Mouse (Mus musculus) stomach, embryonic 15.5 days (tissue): ENCODE data around the gene Ptbp3. TPM values are rescaled to one million over a fixed set of nuclear protein-coding genes. Genes with fewer than 3 reads are reported as not detected.
A peak's percentile ranks its signal among the peaks of the same experiment; 100 is the strongest.

Source experiments
- ATAC-seq: fragments of 200-750 bp; cut with Nextera tagmentation; 2 replicates; pipeline ENCODE4 v1.8.0; 2017; ENCODE audit warnings: low read depth, moderate number of reproducible peaks, moderate TSS enrichment; ENCODE audit not compliant: insufficient read depth, low FRiP score
- H3K27ac ChIP-seq: fragments of 300-500 bp; sonication (generic); 2 replicates; pipeline ENCODE4 v1.5.1; 2015; ENCODE audit warnings: mild to moderate bottlenecking, inconsistent platforms
- H3K27me3 ChIP-seq: fragments of 300-500 bp; sonication (generic); replicated peaks from 2 replicates; pipeline ENCODE4 v1.6.1; 2015; ENCODE audit warnings: inconsistent platforms
- H3K36me3 ChIP-seq: fragments of 300-500 bp; sonication (generic); 2 replicates; pipeline ENCODE4 v1.6.1; 2015; ENCODE audit warnings: inconsistent platforms
- H3K4me1 ChIP-seq: fragments of 300-500 bp; sonication (generic); 2 replicates; pipeline ENCODE4 v1.6.1; 2015; ENCODE audit warnings: inconsistent platforms
- H3K4me2 ChIP-seq: fragments of 300-500 bp; sonication (generic); 2 replicates; pipeline ENCODE4 v1.6.1; 2015; ENCODE audit warnings: mild to moderate bottlenecking, inconsistent platforms
- H3K4me3 ChIP-seq: fragments of 300-500 bp; sonication (generic); replicated peaks from 2 replicates; pipeline ENCODE4 v1.5.1; 2015; ENCODE audit warnings: inconsistent platforms
- H3K9ac ChIP-seq: fragments of 300-500 bp; sonication (generic); 2 replicates; pipeline ENCODE4 v1.6.1; 2015; ENCODE audit warnings: inconsistent platforms
- H3K9me3 ChIP-seq: fragments of 300-500 bp; sonication (generic); 2 replicates; pipeline ENCODE4 v1.6.1; 2016; ENCODE audit warnings: inconsistent platforms
- WGBS: fragments of 180-500 bp; shearing (Covaris S2); methylation state at CpG from one replicate; pipeline ENCODE4 v1.1.7; 2015; 5-methylcytosine and 5-hydroxymethylcytosine counted together
- polyA plus RNA-seq: library from polyadenylated mRNA; unstranded; fragments of >200 nt; fragmentation: Nextera tagmentation; extraction: Ambion mirVana; gene quantifications from 2 replicates; pipeline ENCODE4 v1.2.1, GENCODE M21; 2015

The Ptbp3 gene
- polyA plus RNA-seq, 1 experiment from 2014 or later, result 55.3 TPM

- no peaks in the 10 kb centered on the region for H3K36me3 ChIP-seq
- H3K9ac ChIP-seq, result no peak overlapping the region
- no peak overlapping the region for H3K27ac ChIP-seq
- no peak overlapping the region for H3K4me3 ChIP-seq
- no peak for ATAC-seq
- 44% methylated on average over 6 of the region's 6 CpGs for WGBS
- 0 out of 2 replicates have a peak, but pooled peaks cover 6% of the 10 kb centered on the region for H3K4me1 ChIP-seq
- no peaks in the 10 kb centered on the region for H3K9me3 ChIP-seq
- H3K27me3 ChIP-seq, result no peaks in the 10 kb centered on the region
- H3K4me2 ChIP-seq, result no peak overlapping the region
These were observed 103.6 kb downstream of the Ptbp3 start for GRCm38 (mm10) chr4:59445516-59445915.

DNA sequence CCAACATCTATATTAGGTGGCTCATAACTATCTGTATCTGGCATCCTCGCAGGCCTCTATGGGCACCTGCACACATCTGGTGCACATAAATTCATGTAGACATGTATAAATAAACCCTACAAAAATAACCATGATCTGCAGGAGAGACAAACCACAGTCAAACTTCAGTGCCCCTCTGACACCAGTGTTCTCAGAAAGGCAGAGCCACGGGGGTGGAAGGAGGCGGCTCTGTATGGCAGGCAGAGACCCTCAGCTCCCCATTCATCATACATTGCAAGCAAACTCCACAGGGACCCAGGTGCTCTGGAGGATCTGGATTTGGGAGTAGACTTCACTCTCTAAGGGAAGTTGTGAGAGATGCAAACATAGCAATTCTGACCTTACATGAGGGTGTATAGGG, 104.2 kb downstream of the Ptbp3 start:
- 0 out of 2 replicates have a peak, but pooled peaks cover 6% of the 10 kb centered on the region for H3K4me1 ChIP-seq
- no peak for ATAC-seq
- no peak overlapping the region for H3K4me2 ChIP-seq
- no peaks in the 10 kb centered on the region for H3K27me3 ChIP-seq
- WGBS, result 53% methylated on average over 3 of the region's 3 CpGs
- no peak overlapping the region for H3K9ac ChIP-seq
- H3K9me3 ChIP-seq, result no peaks in the 10 kb centered on the region
- no peaks in the 10 kb centered on the region for H3K36me3 ChIP-seq
- H3K4me3 ChIP-seq, result no peak overlapping the region
- H3K27ac ChIP-seq, result no peak overlapping the region

DNA sequence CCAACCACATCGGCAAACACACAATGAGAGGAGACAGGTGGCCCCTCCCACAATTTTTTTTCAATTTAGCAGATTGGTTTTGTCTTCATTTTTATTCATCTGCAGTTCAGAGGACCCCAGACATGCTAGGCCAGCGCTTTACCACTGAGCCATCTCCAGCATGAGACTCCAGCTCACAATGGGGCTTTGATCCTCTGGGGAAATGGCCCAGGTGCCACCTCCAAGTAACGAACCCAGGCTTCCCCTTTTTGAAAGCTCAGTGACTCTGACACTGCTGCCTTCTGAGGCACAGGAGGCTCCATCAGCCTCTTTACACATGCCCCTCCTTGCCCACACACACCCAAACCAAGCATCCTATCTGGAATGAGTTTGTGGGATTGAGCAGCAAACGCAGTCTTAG, 105.1 kb downstream of the Ptbp3 start:
- H3K4me3 ChIP-seq, result no peak overlapping the region
- H3K9me3 ChIP-seq, result no peaks in the 10 kb centered on the region
- H3K27me3 ChIP-seq, result no peaks in the 10 kb centered on the region
- H3K27ac ChIP-seq, result no peak overlapping the region
- no peak overlapping the region for H3K9ac ChIP-seq
- WGBS, result 70% methylated on average over 4 of the region's 4 CpGs
- H3K36me3 ChIP-seq, result no peaks in the 10 kb centered on the region
- peaks cover 7% of the 10 kb centered on the region; the same call in 1 of the 2 replicates for H3K4me1 ChIP-seq
- no peak overlapping the region for H3K4me2 ChIP-seq
- no peak for ATAC-seq

DNA sequence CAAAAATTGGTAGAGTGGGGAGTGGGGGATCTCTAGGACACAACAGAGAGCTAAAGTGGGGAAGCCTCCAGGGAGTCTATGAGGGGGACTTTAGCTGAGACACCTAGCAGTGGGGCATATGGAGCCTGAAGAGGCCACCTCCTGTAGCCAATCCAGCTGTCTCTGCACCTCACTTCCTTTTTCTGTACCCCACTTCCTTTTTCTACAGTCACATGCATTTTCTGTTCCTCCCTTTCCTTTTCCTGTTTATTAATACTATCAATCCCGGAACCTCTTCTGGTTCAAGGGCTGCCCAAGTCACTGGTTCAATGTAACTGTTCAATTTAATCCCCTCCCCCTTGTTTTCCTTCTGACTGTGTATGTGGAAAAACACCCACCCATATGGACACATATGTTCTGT, 107.9 kb downstream of the Ptbp3 start:
- Histone ChIP-seq H3K4me2 (no peak overlapping the region), H3K9ac (no peak overlapping the region), H3K4me1 (peaks cover 10% of the 10 kb centered on the region; the same call in 1 of the 2 replicates), H3K27ac (no peak overlapping the region), H3K4me3 (no peak overlapping the region), H3K36me3 (no peaks in the 10 kb centered on the region), H3K9me3 (no peaks in the 10 kb centered on the region), H3K27me3 (no peaks in the 10 kb centered on the region)
- ATAC-seq, result no peak
- 72% methylated on average over 1 of the region's 1 CpGs for WGBS

GRCm38 (mm10) chr4:59439960-59440359, 109.2 kb downstream of the Ptbp3 start:
- no peak overlapping the region for H3K9ac ChIP-seq
- peaks cover 10% of the 10 kb centered on the region; the same call in 1 of the 2 replicates for H3K4me1 ChIP-seq
- 65% methylated on average over 2 of the region's 2 CpGs for WGBS
- H3K27ac ChIP-seq, result peak overlapping the region; percentile 46; the same call in 1 of the 2 replicates
- no peaks in the 10 kb centered on the region for H3K9me3 ChIP-seq
- no peak overlapping the region for H3K4me2 ChIP-seq
- peak; percentile 61 for ATAC-seq
- H3K4me3 ChIP-seq, result no peak overlapping the region
- no peaks in the 10 kb centered on the region for H3K27me3 ChIP-seq
- H3K36me3 ChIP-seq, result no peaks in the 10 kb centered on the region

DNA sequence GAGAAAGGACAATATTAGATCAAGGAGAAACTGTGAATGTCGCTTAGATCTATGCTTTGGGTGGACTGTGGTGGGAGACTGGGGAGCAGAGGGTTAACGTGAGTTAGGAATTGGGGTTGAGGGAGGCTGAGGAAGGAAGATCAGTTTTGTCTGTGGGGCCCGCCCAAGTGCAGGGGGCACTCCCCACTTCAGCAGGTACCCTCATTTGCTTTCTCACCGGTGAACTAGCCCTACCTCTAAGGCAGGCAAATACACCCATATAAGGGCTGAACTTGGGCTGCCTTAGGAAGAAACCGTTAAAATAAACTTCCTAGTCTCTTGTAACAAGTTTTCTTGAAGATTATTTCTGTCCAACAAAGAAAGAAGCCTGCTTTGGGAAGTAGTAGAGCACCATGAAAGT, 110.1 kb downstream of the Ptbp3 start:
- Histone ChIP-seq H3K9ac (no peak overlapping the region), H3K27ac (peak overlapping the region; percentile 87), H3K9me3 (no peaks in the 10 kb centered on the region), H3K27me3 (no peaks in the 10 kb centered on the region), H3K4me3 (peak overlapping the region; percentile 63), H3K4me2 (peak overlapping the region; percentile 92), H3K4me1 (peaks cover 10% of the 10 kb centered on the region; the same call in 1 of the 2 replicates), H3K36me3 (no peaks in the 10 kb centered on the region)
- whole genome bisulfite sequencing, result 18% methylated on average over 5 of the region's 5 CpGs
- ATAC-seq, result no peak

DNA sequence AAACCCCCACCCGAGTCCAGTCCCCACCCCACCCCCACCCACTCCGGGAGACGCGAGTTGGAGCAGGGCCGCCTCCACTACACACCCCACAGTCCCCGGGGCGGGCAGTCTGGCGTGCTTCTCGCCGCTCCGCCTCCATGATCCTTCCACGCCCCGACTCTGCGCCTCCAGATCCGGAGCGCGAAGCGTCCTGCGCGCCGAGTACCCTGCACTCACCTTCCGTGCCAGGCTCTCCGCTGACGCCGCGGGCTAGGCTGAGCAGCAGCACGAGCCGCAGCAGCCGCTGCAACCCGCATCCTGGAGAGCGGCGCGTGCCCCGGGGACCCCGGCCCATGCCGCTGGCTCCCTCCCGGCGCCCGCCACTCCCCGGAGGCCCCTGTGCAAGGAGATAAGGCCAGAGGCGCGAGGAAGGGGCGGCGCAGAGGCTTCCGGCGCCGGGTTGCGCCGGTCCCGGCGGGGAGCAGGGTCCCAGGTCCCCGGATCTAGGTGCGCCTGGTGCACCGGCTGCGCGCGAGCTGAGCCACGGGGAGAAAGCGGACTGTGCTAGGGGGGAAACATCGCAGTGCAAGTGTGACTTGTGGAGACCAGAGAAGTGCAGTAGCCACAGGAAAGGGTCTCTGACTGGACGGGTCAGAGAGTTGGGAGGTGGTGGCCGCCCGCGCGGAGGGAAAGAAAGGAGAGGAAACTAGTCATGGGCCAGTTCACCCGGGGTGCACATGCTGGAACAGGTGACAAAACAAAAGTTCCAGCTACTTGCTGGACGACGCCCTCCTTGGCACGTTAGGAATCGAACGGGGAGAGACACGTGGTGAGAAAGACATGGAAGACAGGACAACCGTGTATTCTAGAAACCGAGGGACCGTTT, 110.9 kb downstream of the Ptbp3 start, which contains the start of gene Susd1:
Gene Susd1, minus strand, starts transcription at position 644 of the 865 bp plus-strand sequence.
- no peaks in the 10 kb centered on the region for H3K27me3 ChIP-seq
- H3K4me1 ChIP-seq, result peaks cover 10% of the 10 kb centered on the region; the same call in 1 of the 2 replicates
- peak within 1 kb of the TSS; percentile 63 for H3K4me3 ChIP-seq
- H3K36me3 ChIP-seq, result no peaks in the 10 kb centered on the region
- H3K9me3 ChIP-seq, result no peaks in the 10 kb centered on the region
- peak within 1 kb of the TSS; percentile 87 for H3K27ac ChIP-seq
- peak; percentile 84 for ATAC-seq
- peak within 1 kb of the TSS; percentile 67 for H3K9ac ChIP-seq
- H3K4me2 ChIP-seq, result peak within 1 kb of the TSS; percentile 92
- WGBS, result under 1% methylated on average over 74 of the region's 75 CpGs

DNA sequence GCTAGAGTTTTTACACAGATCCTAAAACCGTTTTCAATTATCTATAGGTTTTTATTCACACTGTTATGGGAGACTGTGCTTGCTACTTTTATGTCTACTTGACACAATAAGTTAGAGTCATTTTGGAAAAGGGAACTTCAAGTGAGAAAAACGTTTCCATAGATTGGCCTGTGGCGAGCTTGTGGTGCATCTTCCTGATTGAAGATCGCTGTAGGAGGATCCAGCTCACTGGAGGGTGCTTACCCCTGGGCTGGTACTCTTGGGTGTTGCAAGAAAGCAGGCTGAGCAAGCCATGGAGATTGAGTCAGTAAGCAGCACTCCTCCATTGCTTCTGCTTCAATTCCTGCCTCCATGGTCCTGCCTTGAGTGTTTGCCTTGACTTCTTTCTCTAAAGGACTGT, 113.2 kb downstream of the Ptbp3 start:
- Histone ChIP-seq H3K4me1 (peaks cover 14% of the 10 kb centered on the region; the same call in 1 of the 2 replicates), H3K4me2 (no peak overlapping the region), H3K36me3 (no peaks in the 10 kb centered on the region), H3K4me3 (no peak overlapping the region), H3K27me3 (no peaks in the 10 kb centered on the region), H3K27ac (peak overlapping the region; percentile 35; the same call in 1 of the 2 replicates), H3K9me3 (no peaks in the 10 kb centered on the region), H3K9ac (no peak overlapping the region)
- no peak for ATAC-seq
- WGBS, result 81% methylated on average over 4 of the region's 4 CpGs

DNA sequence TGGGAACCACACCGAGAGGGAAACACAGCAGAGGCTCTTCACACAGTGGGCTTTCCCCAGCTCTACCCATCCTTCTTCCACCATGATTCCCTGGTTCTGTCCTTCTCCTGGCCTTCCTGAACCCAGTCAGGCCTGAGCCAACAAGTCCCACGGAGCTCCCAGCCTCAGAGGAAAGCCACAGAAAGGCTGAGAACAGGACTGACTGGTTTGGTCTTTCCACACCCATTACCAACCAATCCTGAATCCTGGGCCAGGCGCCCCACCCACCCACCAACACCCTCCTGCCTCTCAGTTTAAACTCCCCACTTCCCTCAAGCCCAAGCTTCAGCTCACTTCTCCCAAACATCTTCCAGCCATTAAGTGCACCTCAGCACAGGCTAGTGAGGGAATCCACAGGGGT, 115.1 kb downstream of the Ptbp3 start:
- 52% methylated on average over 3 of the region's 3 CpGs for WGBS
- Histone ChIP-seq H3K36me3 (no peaks in the 10 kb centered on the region), H3K9me3 (no peaks in the 10 kb centered on the region), H3K27me3 (no peaks in the 10 kb centered on the region), H3K27ac (peak overlapping the region; percentile 84), H3K9ac (no peak overlapping the region), H3K4me3 (no peak overlapping the region), H3K4me2 (no peak overlapping the region), H3K4me1 (peaks cover 13% of the 10 kb centered on the region; the same call in 1 of the 2 replicates)
- ATAC-seq, result peak; percentile 66

DNA sequence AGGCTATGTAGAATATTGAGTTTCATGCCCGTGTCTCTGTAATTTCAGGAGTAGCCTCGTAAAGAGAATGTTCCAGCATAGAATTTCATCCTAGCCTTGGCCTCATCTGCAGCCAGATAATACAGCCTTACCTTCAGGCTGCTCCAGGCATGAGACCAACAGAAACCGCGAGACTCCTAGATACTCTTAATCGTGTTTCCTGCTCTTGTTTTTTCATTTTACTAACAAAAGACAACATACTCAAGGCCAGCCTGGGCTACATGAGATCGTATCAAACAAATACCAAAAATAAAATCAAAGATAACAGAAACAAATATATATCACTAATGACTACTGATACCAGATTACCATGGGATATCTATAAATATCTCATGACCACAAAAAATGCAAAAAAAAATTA, 120.0 kb downstream of the Ptbp3 start:
- Histone ChIP-seq H3K4me1 (0 out of 2 replicates have a peak, but pooled peaks cover 3% of the 10 kb centered on the region), H3K4me3 (no peak overlapping the region), H3K4me2 (no peak overlapping the region), H3K36me3 (no peaks in the 10 kb centered on the region), H3K27ac (no peak overlapping the region), H3K27me3 (no peaks in the 10 kb centered on the region), H3K9me3 (no peaks in the 10 kb centered on the region), H3K9ac (no peak overlapping the region)
- WGBS, result 84% methylated on average over 6 of the region's 6 CpGs
- no peak for ATAC-seq

DNA sequence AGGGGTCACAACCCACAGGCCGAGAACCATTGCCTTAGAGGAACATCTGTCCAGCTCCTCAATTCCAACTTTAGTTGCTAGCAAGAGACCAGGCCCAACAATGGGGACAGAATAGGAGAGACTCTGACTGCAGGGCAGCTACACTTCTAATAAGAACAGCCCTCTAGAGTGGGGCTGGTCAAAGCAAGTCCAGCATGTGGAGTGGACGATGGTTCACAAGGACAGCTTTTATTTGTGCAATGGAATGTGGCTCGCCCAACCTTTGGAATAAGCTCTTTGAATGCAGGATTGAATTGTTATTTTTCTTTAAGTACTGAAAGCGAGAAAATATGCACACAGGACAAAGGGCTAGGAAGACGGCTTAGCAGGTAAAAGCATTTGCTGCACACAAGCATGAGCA, 122.7 kb downstream of the Ptbp3 start:
- Histone ChIP-seq H3K27me3 (no peaks in the 10 kb centered on the region), H3K9ac (no peak overlapping the region), H3K4me2 (no peak overlapping the region), H3K27ac (no peak overlapping the region), H3K4me3 (no peak overlapping the region), H3K36me3 (no peaks in the 10 kb centered on the region), H3K9me3 (no peaks in the 10 kb centered on the region), H3K4me1 (0 out of 2 replicates have a peak, but pooled peaks cover 8% of the 10 kb centered on the region)
- 80% methylated on average over 5 of the region's 5 CpGs for WGBS
- ATAC-seq, result no peak

DNA sequence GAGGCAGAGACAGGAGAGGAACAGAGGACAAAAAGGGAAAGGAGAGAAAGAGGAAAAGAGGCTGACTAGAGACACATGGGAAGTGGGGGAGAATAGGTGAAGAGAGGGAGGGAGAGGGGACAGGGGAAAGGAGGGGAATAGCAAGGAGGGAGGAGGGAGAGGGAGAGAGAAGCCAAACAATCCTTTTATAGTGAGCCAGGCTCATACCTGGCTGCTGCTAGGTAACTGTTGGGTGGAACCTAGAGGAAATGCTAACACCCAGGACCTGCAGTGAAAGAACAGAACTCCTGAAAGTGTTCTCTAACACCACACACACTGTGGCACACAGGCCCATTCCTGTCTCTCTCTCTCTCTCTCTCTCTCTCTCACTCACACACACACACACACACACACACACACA, 126.4 kb downstream of the Ptbp3 start:
- Histone ChIP-seq H3K36me3 (no peaks in the 10 kb centered on the region), H3K4me2 (no peak overlapping the region), H3K4me1 (peaks cover 15% of the 10 kb centered on the region), H3K4me3 (no peak overlapping the region), H3K27me3 (no peaks in the 10 kb centered on the region), H3K9ac (no peak overlapping the region), H3K9me3 (no peaks in the 10 kb centered on the region), H3K27ac (peak overlapping the region; percentile 67; the same call in 1 of the 2 replicates)
- ATAC-seq, result peak; percentile 56; the same call in 1 of the 2 replicates
